Mouse (Mus musculus) megakaryocyte progenitor cell, adult 5-6 weeks (primary cell): ENCODE data around the gene Adra1d. TPM values are rescaled to one million over a fixed set of nuclear protein-coding genes. Genes with fewer than 3 reads are reported as not detected.

ENCODE experiments used
- ATAC-seq: replicated peaks from 2 replicates; pipeline ENCODE4 v1.8.0; 2016; ENCODE audit warnings: mild to moderate bottlenecking, moderate TSS enrichment, inconsistent platforms; ENCODE audit not compliant: poor library complexity
- total RNA-seq, 2 experiments: library from RNA; stranded (forward) in 1 of 2; stranded (reverse) in 1 of 2; fragments of 157-497, 149-512 nt in 1 of 2; fragments of 200-1000 nt in 1 of 2; gene quantifications; 2 replicates each; pipeline versions ENCODE4 v1.2.3 to v1.2.4; 2015 to 2017

Gene Adra1d
- total RNA-seq, 2 experiments from 2014 or later, result not detected

DNA sequence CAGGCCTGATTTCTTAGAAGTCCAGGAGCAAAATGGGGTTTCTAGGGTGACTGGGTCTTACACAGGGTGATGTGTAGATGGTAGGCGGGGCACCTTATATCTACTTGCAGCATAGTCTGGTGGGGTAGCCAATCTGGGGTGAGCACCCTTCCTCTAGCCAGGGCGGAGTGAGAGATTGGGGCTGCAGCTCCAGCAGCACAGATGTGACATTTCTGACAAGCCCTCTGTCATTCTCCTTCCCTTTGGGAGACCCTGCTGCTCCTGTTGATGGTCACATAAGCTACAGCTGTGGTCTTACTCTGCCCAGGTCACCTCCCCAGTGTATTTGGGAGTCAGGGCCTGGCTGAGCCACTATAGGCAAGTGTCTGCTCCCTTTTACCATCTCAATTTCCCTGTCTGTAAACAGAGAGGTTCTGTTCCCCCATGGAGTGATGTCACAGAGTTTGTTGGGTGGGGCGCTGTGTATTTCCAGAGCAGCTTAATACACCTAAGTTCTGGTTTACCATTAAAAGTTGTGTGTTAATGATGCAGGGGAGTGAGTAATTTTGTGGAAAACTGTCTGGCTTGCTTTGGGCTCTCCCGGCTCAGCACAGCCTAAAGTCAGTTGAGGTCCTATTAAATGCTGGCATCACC, 64.7 kb downstream of the Adra1d start:
- ATAC-seq, result peak; percentile 87

DNA sequence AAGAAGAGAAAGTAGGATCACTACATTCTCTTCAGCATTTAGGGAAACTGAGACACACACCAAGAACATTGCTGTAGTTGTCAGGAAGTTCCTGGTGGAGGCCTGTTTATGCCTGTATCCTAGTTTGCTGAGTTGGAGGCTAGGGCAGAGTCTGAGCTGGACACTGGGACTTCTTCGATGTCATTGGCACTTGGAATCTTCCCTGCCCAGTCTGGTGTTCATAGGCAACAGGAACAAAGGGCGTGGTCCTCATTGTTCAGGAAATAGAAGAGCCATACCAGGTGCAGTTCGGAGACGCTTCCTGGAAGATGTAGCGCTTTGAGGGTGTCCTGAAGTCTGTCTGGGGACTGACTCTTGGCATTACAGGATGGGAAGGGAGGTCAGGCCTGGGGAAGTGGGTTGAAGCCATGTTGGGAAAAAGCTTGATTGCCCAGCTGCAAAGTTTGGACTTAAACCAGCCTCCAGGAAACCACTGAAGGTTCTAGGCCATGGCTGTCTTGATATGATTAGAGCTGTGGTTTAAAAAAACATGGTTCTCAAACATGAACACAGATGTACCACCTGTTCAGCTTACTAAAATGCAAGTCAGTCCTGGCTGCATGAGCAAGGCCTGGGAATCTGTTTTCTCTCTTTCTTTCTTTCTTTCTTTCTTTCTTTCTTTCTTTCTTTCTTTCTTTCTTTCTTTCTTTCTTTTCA, 65.8 kb downstream of the Adra1d start:
- ATAC-seq, result peak; percentile 45

Other genes with a start within 250 kb of the Adra1d start
- 4.4 and 4.5 TPM in 2 replicates for gene Rnf24, start 209.4 kb downstream of the Adra1d start, total RNA-seq (2015)
- gene Rnf24, start 209.4 kb downstream of the Adra1d start, total RNA-seq (2017), result 1.8 and 1.9 TPM in 2 replicates
- gene Smox, start 70.8 kb downstream of the Adra1d start, total RNA-seq (2015), result 4.6 and 5.7 TPM in 2 replicates
- gene Smox, start 70.8 kb downstream of the Adra1d start, total RNA-seq (2017), result 7.8 and 8.7 TPM in 2 replicates